Mouse (Mus musculus): ENCODE measurements around the gene Arid1b.

The Arid1b gene

DNA sequence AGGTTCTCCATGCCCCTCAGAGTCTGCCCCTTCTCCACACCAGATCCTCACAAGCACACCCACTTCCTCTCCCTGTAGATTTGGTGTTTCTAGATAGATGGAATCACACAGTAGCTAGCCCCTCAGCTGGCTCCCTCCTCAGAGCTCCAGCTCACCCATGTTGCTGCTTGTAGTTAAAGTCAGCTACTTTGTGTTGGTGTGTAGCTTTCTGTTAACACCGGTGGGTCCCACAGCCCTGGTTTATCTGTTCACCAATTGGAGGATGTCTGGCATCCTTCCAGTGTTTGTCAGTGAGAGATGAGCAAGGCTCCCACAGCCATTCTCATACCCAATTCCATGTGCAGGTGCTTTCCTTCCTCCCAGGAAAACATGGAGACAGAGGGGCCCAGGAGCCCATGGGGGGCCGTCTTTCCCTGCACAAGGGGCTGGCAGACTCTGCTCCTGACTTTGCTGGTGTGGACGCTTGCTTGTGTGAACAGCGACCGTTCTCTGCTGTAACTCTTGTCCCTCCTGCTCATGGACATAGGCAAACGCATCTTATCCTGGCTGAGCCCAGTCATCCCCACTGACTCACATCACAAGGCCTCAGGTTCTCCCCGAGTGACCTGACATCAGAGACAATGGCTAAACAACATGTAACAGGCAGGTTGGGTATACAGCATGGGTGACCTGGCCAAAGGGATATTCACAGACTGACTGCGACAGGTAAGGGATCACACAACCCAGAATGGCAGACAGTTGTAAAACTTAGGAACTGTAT, 200.2 kb downstream of the Arid1b start:
- no peak for DNase-seq (ENCODE audit: low read depth)

DNA sequence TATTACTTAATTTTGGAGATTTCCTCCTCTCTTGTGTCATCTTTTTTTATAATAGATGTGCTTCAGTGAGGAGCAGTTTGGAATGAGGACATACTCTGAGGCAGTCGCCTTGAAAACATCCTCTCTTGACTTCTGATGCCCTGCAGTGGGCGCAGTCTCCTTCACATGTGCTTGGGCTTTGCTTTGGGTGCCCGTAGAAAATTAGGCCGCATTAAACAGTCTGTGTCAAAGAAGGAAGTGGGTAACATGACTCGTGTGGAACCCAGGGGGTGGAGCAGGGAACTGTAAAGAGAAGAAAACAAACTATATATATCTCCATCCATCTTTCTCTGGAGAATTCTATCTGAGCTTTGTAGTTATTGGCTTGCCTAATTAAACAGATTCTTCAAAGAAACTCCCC, 201.3 kb downstream of the Arid1b start:
- DNase-seq (ENCODE audit: low read depth) = peak; percentile 51

DNA sequence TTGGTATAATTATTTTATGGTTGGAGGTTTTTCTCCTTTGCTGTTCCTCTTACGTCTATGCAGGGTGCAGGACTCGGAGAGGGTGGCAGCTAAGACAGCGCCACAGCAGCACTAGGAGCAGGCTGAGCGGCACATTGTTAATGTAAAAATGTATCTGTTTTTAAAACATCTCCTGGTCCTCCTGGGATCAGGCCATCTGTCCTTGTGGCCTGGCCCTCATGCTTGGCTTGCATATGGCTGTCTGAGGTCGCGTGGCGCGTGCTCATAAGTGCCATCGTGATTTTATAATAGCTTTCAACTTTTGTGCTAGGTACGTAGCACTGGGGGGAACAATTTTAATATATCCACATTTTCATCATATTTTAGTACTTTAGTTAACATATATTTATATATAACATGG, 201.9 kb downstream of the Arid1b start:
- no peak for DNase-seq (ENCODE audit: low read depth)

DNA sequence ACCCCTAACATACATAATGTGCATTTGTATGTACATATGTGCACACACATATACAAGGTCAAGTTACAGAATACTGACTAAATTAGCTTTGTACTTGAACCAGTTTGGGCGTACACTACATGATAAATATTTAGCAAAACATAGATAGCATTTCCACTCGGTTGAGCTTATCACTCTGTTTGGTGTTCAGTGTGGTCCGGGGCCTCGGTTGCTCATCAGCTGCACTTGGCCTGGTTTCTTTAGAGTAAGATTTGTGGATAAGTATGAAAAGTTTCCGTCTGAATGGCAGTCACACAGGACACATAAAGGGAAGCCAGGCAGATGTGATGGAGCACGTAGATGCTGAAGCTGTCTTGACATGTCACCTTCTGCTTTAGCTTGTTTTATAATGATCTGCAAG, 202.4 kb downstream of the Arid1b start:
- no peak for DNase-seq (ENCODE audit: low read depth)

DNA sequence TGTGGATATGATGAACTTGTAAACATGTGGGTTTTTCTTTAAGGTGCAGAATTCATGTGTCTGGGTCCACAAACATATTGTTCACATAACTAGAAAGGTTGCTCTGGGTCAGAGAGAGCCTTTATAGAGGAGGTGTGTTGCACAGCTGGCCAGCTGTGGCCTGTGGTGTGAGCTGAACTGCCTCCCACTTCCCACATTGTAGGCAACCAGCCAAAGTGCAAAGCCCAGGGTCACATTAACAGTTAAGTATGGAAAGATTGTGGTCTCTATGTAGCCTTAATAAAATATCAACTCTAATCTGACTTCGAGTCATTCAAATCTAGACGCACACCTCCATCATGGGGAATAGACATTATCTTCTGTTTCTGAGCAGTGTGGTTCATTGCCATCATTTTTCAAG, 203.0 kb downstream of the Arid1b start:
- DNase-seq (ENCODE audit: low read depth) = no peak

DNA sequence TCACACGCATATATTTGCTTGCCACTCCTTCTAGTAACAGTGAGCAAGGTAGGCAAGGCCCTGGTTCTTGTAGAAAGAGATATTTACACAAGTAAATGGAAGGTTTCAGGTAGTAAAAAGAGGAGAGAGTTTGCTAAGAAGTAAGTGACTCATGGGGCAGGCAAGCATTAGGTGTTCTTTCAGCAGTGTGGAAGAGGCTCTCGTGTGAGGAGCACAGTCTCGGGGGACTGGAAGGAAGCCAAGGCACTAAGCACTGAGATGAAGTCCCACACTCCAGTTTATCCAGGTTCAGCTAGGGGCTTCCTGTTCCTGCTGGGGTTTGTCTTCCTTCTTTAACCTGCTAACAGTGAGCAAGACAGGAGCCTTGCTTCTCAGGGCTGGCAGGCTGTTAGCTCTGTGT, 203.6 kb downstream of the Arid1b start:
- DNase-seq (ENCODE audit: low read depth) = no peak

DNA sequence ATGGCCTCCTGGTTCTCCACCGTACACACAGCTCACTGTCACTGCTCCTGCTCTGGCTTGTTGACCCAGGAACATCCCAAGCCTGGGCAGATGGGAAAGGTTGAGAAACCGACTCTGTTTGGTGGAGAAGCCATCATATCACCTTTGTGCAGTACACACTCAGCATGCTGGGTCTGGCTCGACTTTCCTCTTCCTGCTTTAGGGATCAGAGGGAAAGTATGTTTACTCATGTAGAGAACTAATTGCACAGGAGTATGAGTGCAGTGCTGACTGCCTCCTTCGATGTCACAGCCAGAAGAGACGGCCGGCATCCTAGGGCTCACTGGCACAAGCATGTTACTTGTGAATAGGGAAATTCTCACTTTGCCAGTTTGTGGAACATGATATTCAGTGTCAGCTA, 204.1 kb downstream of the Arid1b start:
- no peak for DNase-seq (ENCODE audit: low read depth)

DNA sequence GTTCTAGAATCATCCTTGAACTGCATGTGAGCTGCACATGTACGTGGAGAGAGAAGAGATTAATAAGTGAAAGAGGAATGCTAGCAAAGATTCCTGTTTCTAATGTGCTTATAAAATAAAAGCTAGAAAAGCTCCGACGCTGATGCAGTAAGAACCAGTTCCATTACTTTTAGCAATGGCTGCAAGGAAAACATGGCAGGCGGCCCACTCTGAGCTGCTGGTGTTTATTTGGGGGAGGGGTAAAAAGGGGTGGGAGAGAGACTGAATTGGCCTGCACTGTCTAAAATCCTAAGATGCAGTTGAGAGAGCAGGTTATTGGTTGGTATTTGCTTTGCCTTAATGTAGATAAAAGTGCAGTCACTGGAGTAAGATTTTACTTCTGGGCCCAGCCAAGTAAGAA, 204.7 kb downstream of the Arid1b start:
- DNase-seq (ENCODE audit: low read depth) = no peak

DNA sequence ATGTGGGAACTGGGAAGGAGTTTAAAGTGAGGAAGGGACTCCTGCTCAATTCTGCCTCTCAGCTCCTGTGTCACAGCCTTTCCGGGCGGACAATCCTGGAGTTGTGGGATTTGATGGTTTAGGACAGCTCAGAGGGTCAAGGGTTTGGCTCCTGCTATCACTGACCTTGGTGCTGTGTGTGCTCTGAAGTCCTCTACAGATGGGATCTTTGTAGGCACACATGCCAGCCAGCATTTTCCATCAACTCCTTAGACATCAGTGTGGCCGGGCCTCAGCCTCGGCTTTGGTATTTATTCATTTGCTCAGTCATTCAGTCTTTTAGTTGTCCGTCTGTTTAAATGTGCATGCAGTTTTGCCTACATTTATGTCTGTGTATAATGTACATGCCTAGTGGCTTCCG, 206.5 kb downstream of the Arid1b start:
- no peak for DNase-seq (ENCODE audit: low read depth)

DNA sequence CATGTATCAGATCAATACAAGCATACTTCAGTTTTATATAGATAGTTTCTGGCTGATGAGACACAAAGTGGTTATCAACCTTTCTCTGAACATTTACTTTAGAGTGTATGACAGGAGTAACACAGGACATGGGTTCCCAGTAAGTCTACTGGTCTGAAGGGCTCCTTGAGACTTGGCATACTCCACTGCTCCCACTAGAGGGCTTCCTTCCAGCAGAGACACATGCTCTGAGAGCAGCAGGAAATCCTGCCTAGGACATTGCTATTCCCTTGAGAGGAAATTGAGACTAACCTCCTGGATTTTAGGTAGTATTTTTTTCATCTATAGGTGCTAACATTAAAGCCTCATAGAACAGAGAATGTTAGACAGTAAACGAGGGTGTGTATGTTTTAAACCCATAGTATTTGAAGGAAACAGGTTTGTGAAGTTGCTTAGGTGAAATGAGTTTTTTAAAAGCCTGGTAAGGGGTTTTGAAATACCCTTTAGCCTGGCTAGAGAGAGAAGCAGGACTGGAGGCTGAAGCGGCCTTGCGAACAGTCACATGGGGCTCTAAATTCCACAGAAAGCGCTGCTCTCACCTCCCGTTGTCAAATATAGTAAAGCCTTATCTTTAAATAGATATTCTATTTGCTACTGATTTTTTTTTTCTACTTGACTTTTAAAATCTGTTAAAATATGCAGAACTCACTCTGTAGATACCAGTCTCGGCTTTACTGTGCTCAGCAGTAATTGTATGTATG, 207.9 kb downstream of the Arid1b start:
- DNase-seq (ENCODE audit: low read depth) = peak; percentile 45

DNA sequence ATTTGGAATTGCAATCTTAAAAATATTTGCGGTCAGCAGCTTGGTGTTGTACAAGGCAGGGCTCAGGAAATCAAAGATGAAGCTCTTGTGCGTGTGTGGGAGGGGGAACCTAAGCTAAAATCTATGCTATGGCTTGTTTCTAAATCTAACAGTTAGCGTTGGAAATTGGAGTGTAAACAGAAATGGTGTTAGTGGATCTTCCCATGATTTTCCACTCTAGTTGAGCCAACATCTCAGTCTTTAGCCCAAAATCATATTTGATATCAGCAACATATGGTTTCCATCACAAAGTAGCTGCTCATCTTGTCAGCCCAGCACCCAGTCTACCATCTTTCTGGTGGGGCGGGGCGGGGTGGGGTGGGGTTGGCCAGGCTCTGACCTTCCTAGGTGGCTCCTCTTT, 208.6 kb downstream of the Arid1b start:
- no peak for DNase-seq (ENCODE audit: low read depth)

DNA sequence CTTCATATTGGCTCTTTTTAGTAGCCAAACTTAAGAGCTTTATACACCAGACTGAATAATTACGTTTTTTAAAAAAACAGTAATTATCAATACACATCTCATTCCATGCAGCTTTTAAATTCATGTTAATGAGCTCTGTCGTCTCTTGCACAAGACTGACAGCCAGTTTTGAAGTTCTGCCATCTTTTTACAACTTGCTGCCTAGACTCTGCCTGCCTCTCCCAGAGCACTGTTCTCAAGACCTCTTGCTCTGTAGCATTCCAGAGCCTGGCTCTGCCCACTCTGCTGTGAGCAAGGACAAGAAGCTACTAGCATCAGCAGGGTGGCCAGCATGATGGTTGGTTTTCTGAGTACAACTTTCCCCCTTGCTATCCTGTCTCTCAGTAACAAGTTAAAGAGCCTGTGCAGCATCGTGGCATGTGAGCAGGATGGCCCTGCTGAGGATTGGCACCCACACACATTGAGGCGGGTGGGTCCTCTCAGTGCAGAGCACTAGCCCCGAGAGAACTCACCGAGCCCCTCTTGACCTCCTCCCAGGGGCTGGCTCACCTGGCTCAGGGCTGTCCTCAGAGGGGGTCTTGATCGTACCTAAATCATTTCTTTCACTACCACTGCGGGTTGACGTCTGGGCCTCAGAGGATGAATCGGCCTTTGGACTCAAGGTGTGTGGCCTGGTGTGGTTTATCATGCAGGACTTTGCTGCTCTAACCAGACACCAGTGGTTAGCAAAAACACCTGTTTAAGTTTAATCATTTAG, 209.4 kb downstream of the Arid1b start:
- DNase-seq (ENCODE audit: low read depth) = no peak

DNA sequence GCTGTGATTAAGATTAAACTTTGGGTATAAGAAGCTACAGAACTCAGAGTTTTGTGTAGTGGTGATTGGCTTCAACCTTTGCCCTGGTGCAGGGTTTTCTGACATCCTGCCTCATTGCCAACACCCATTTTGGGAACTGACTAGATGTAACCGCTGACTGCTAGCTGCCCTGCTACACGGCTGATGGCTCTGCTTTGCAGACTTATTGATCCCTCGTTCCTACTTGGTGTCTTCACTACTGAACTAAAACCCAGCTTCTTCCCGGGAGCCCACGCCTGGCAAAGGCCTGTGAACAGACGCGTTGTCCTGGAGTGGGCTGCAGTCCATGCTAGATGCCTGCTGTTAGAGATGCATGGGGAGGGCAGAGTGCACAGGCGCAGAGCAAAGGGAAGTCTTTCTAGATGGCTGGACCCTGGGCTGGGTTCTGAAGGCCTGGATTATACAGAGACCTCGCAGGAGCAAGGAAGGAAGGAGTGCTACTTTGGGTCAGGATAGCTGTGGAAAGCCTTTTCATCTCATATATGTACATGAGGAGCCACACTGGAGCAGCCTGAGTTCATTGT, 210.1 kb downstream of the Arid1b start:
- no peak for DNase-seq (ENCODE audit: low read depth)

DNA sequence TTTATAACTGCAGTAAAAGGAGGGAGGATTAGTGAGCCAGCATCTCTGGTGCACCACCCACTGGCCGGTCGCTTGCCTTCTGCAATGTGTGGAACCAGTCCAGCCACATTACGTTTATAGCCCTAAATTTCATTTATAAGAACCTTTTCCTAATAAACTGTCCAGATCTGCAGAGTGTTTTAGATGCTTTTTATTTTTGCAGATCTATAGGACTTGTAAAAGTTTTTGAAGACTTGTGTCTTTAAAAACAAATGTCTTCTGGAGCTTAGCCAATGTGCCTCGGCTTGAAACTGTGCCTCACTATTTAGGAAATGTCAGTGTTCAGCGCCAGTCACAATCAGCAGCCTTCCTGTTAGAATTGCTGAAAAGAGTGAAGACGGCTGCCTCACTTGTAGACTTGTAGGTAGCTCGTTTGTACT, 211.0 kb downstream of the Arid1b start:
- DNase-seq (ENCODE audit: low read depth) = no peak

DNA sequence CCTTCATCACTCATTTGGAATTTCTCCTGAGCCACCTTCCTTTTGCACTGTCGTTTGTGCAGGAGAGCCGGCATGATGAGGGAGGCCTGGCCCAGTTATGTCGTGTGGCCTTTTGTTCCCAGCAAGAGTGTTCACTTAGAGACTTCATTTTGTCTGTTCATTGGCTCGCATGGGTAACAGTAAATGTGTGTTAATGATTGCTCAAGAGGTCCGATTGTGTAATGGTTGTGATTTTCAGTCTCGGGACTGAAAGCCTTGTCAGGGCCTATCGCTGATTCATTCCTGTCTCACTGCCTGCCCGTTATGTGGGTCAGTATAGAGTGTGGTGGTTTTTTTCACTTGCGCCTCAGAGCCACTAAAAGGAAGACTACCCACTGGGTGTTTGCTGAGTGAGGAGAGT, 212.6 kb downstream of the Arid1b start:
- no peak for DNase-seq (ENCODE audit: low read depth)

DNA sequence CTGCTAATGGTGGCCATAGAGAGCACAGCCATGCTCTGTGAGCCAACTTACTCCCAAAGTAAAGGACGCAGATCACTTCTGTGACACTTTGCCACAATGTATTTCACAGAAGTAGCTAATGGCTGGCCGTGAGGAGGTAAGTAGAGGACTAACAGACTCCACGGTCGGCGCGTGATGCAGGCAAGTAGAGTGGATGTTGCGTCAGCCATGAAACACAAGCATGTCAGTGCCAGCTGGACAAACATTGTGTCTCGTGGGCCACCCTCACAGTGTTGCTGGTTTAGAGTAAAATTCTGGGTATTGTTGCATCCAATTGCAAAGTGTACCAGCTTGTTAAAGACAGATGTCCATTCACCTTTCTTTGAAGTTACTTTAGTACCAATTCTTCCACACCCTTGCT, 213.7 kb downstream of the Arid1b start:
- DNase-seq (ENCODE audit: low read depth) = no peak

DNA sequence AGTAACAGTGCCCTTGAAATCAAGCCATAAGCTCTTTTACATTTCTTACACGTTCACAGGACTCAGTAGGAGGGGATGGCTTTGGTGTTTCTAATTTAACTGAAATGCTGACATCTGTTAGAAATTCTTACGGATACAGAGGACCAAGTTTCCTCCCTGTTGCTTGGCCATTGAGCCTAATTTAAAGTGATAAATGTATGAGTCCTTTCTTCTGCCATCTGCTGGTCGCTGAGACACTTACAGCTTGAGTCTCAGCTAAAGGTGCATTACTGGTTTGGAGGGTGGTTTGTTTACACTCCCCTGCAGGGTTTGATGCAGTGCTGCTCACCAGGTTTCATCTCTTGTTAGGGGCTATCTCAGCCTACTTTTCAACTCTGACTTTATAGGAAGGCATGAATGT, 214.2 kb downstream of the Arid1b start:
- DNase-seq (ENCODE audit: low read depth) = no peak

DNA sequence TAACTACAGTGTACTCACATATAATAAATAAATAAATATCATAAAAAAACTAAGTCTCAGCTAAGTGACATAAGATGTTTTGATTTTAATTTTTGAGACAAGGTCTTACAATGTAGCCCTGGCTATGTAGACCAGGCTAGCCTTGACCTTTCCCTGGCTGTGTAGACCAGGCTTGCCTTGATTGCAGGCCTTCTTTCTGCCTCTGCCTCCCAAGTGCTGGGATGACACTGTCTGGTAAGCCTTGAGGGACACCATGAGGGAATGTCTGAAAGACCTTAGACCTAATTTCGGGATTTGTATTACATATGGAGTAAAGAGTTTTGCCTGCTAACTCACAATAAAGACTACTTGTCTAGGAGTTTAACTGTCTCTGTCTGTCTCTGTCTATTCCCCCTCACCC, 214.9 kb downstream of the Arid1b start:
- DNase-seq (ENCODE audit: low read depth) = no peak

DNA sequence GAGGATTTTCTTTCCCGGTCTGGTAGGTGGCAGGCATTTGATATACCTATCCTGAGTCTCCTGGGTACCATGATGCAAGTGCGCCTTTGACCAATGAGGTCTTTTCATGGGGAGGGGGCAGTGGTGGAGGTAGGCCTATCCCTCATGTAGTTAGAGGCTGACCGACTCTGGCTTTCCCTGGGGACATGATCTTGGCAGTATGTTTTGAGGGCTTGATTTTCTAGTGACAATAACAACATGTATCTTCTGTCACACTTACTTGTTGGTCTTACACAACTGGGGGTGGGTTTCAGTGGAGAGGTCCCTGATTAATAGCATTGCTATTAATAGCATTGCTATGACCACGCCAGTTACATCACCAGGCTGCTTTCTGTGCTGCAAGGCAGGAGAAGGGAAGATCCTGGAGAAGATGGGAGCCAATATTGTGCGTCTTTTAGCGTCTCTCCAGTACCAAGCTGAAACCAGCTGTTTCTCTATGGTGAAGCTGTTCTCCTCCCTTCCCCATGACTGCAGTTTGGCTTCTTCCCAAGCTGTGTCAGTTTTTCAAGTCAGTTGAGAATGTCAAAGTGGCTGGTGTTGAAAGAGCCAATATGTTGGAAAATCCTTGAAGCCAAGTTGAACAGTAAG, 216.1 kb downstream of the Arid1b start:
- DNase-seq (ENCODE audit: low read depth) = no peak

DNA sequence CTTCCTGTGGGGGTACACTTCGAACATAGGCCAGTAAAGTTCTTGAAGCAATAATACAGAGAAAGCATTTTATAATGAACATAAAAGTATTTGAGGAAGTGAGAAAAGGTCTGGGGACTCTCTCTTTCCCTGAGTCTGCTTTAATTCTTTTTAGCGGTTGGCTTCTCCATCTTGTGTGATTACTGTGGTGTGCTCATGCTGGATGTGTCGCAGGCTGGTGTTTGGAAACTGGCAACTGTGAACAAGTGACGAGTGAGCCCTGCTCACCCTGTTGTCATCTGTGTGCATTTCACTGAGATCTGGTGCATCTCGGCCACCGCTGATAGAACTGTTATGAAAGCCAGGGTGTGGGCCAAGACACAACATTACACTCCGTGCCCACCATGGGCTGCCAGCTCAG, 216.8 kb downstream of the Arid1b start:
- no peak for DNase-seq (ENCODE audit: low read depth)

DNA sequence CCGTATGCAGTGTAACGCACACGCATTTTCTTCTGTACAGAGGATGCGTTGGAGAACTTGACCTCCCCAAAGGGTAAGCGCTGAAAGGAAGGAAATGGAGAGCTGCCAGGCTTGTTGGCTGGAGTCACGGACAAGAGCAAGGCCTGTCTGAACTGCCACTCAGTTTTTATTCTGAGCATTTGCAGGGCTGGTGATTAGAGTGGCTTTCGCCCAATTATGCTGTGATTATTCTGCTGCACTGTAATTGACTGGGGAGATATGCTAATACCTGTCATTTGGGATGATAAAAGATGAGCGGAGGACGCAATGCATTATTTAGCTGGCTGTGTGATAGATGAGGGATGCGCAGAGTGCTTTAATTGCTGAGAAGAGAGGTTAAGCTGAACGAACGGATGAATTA, 218.0 kb downstream of the Arid1b start:
- DNase-seq (ENCODE audit: low read depth) = no peak

DNA sequence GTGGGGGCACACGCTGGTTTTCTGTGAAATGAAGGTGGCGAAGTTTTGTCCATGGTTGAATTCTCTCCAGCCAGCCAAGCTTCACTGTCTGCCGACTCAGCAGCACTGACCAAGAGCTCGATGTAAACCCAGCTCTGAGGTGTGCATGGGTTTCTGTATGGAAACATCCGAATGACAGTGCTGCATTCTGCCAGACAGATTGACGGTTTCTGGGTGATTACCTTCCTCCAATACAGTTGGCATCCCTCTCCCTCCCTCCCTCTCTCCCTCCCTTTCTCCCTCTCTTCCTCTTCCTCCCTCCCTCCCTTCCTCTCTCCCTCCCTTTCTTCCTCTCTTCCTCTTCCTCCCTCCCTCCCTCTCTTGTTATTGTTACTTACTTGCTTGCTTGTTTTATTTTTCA, 219.3 kb downstream of the Arid1b start:
- no peak for DNase-seq (ENCODE audit: low read depth)
